Mouse (Mus musculus): ENCODE measurements around the gene Tfap2a. TPM values are rescaled to one million over a fixed set of nuclear protein-coding genes. Genes with fewer than 3 reads are reported as not detected.

Tfap2a gene
- total RNA-seq (2021), result 0.18 TPM in 1 of 2 replicates, not detected in the other
- long read RNA-seq, result 0 reads

DNA sequence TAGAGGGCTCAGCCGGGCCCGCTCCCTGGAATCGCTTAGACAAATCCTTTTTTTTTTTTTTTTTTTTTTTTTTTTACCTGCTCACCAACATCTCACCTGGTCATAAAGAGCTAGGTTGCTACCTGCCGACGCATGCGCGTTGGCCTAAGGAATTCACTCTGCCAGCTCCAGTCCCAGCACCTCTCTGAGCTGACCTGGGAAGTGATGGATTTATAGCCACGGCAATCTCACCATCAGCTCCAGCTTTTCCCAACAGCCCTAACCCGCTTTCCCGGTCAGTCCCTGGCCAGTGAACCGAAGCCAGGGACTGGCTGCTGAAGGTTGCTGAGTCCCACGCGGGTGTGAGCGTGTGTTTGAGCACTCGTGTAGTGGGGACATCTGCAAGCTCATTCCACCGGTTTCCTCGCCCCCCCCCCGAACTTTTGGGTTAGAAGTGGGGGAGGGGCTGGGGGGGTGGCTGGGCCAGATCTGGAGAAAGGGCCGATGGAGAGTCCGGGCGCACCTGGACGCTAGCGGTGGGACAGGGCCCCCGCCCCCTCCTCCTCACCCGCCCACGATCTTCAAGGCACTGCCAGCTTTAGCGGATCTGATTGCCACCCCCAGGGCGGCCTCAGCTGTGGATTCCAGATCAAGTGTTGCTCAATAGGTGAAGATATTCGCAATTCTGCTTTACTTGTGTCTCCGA, at the start of gene Tfap2a:
TSS of gene Tfap2a (minus strand) at position 181 of the 685 bp plus-strand sequence.
- DNase-seq, result no peak

DNA sequence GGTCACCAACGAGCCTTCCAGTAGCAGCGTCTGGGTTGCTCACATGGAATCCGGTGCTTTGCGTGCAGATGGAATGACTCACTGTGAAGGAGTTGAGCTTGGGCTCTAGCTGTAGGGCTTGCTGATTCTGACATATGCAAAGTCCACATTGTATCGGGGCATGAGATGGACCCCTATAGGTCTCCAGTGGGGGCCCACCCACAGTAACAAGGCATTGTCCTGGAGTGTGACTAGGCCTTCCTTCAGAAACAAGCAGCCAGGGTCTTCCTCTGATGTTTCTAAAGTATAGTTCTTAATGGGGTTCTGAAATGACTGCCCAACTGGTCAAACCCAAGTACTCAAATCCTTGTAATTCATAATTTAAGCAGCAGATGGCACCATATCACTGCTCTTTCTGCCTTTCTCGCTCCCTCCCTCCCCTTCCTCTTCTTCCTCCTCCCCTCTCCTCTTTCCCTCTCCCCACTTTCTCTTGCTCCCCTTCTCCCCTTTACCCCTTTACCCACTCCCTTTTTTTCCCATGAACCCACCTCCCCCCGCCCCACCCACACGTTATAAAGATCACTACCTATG, 46.1 kb upstream of the Tfap2a start:
- DNase-seq, result no peak

DNA sequence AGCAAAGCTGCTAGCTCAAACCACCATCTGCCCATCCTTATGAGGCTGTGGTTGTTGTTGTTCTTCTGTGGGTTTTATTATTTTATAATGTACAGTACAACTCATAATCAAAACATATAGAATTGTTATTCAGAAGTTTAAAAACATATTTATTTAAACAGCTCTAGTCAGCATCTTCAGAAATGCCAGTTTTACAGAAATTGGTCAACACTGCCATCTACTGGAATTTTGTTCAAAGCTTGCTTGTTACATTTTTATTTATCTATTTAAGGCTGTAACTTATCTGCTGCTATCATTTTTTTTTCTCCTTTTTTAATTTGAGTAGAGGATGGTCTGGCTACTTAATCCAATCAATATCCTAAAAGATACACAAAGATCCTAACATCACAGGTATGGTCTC, 19.8 kb upstream of the Tfap2a start:
- DNase-seq, result no peak

DNA sequence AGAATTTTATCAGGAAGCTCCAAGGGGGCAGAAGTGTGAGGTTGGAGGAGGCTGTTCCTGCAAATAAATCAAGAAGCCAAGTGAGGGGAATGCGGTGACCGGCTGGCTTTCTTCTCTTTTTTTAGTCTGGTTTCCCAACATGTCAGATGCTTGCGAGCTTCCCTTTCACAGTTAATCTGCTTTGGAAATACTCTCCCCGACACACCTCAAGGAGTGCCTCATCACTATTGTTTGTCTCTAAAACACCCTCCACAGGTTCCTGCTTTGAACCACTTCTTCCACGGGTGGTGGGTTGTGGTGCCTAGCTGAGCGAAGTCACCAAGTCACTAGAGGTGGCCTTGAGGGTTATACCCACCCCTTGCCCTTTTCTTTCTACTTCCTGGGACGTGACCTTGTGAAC, 18.2 kb upstream of the Tfap2a start:
- DNase-seq, result no peak

- DNase-seq, result no peak
Observed at GRCm38 (mm10) chr13:40754091-40754490, 15.9 kb upstream of the Tfap2a start.

GRCm38 (mm10) chr13:40751889-40752288, 13.7 kb upstream of the Tfap2a start:
- DNase-seq, result no peak

DNA sequence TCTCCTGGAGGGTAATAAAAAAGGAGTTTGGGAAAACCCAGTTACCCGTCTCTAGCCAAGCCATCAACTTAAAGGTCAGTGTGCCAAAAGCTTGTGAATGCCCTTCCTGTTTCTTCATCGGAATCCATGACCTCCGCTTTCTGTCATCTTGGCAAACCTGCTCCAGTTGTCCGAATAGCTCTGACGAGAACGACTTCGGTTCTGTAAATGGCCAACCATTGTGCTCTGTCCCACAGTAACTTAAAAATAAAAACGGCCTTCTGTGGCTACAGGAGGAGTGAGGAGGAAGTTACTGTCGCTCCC, 11.4 kb upstream of the Tfap2a start:
- DNase-seq, result no peak

GRCm38 (mm10) chr13:40748785-40749602, 10.8 kb upstream of the Tfap2a start:
- DNase-seq, result no peak

- no peak for DNase-seq
Observed at GRCm38 (mm10) chr13:40744111-40744805, 6.1 kb upstream of the Tfap2a start.

GRCm38 (mm10) chr13:40743221-40743620, 5.0 kb upstream of the Tfap2a start:
- DNase-seq, result no peak

- DNase-seq, result no peak
Observed at GRCm38 (mm10) chr13:40741841-40742550, 3.8 kb upstream of the Tfap2a start.

DNA sequence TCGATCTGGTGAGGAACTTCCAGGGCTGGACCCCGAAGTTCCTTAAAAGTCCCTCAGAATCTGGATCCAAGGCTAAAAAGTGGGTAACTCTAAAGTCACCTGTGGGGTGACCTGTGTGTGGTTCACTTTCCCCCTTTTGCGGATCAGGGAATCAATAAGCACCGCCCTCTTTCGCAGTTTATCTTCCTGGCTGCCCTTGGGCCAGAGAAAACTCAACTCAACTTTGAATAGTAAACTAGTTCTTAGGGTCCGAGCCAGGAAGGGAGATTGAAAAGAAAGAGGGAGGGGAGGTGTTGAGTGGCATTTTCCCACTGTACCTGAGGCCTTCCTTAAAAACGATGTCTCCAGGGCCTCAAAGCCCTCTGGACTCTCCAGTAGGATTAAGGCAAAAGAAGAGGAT, 3.3 kb upstream of the Tfap2a start:
- DNase-seq, result no peak

DNA sequence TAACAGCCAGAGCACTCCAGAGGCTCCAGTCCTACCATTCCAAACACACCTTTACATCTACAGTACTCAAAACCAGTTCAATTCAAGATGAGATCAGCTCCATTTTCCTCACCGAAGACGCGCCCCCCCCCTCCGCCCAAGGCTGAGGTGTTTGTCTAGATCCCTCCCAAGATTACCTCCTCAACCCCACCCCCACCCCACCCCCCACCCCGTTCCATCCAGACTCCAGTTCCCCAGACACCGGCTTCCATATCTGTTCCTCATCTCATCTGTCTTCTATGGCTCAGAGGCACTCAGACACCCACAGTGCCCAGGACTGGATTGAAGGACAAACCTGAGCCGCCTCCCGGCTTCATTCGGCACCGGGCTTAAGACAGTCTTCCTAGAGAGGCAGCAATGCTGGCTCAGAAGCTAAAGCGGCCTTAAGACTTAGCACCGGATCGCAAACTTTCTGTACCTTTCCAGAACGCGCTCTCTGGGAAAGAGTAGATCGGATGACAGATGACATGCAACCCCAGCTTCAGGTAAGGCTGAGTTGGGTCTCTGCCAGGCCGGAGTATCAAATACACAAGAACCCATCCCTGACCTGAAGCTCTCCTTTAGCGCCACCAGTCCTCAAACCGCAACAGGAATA, 2.7 kb upstream of the Tfap2a start:
- DNase-seq, result no peak

- DNase-seq, result no peak
Observed at GRCm38 (mm10) chr13:40739901-40740300, 1.7 kb upstream of the Tfap2a start.

DNA sequence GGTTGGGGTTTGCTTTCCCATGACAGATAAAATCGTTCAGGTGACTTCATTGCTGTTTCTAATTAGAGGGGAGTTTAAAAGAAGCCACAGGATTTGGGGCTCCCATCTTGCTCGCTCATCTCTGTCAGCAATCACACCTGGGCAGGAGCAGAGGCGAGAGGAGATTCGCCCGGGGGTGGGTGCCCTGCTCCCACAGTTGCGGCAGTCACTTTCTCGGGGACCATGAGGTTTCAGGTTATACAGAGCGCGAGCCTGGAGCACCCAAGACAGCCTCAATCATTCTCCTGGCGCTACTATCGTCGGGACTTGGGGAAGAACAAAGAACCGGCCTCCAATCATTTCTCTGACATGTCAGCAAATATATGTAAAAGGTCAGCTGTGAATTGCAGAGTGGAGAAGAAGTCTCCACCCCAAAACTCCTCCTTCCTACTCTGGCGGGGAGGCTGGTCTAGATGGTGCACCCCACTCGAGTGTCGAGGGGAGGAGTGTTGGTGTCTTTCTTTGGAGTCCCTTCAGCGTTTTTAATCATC, 1.0 kb upstream of the Tfap2a start:
- DNase-seq, result no peak

DNA sequence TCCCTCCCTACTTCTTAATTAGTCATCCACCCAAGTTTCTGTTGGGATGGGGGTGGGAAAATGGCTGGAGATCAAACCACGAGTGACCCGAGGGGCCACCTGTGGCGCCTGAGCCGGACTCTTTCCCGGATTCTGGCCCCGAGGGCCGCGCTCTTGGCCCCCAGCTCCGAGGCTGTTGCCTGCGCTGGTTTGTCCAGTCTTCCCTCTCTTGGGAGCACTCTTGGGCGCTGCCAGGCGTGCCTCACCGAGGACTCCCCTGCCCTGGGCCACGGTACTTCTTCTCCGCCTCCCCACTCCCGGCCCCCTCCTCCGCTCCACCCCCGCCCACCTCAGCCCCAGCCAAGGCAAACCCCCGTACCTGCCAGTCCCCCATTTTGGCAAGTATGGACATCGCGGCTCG, 415 bp downstream of the Tfap2a start:
- no peak for DNase-seq

- no peak for DNase-seq
Observed at GRCm38 (mm10) chr13:40737099-40737498, 1.1 kb downstream of the Tfap2a start.

- no peak for DNase-seq
Observed at GRCm38 (mm10) chr13:40736107-40736780, 1.9 kb downstream of the Tfap2a start.

DNA sequence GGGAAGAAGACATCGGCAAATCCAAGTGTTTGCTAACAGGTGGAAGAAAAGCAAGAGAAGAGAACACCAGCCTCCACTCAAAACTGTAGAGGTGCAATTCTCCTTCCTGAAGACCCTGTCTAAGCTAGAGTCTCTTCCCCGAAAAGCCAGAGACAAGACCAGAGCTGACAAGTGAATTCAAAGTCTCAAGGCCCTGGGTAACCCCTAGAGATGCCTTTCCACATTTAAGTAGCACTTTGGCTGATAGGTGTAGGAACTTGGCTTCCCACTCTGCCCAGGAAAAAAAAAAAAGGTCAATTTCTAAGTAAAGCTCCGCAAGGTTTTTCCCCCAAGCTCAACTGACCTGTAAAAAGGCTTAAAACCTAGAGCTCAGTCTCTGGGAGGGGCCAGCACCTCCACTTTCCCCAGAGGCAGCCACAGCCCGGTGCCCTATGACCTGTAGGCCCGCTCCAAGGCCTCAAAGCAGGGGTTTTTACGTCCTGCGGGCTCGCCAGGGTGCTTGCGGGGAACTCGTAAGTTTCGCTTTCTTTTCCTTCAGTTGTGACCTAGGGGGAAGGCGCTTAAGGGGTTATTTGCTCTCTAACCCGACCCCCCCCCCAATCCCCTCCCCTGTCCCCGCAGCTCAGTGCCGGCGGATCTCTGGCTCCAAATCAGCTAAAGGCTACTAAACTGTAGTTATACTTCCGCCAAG, 2.6 kb downstream of the Tfap2a start:
- DNase-seq, result no peak

DNA sequence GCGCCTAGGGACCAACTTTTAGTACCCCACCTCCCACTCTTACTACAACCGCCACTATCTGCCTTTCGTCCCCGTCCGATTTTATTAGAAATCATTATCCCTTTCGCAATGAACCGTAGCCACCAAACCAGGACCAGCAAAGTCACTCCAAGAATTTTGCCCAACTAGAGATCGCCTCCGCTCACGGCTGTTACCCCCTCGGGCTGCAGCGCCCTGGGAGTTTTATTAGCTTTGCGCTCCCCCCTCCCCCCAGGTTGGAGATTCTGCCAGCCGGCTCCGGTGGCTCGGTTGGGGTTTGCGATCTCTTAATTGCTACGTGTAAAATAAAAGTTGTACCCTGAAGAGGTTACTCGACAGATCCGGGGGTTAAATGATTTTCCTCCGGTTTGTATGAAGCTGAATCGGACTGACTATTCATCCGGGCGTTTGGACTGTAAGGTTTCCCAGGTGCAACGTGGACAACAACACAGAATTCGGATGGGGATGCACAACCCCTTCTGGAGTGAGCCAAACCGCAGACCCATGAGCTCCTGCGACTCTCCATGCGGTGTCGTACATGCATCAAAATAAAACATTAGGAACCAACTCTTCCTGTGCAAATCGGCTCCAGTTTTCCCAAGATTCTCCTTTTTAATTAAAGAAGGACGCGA, 3.7 kb downstream of the Tfap2a start:
- no peak for DNase-seq
